Mouse (Mus musculus) retina, adult 2 months (tissue): Measurements from ENCODE around the gene Olfr1025-ps1.

Experiments
- DNase-seq: peaks from one replicate; pipeline ENCODE4 v3.0.0-alpha.2; 2012; ENCODE audit warnings: low read depth, low spot score

The Olfr1025-ps1 gene

GRCm38 (mm10) chr2:85914893-85915292 lies at the start of gene Olfr1025-ps1:
Gene Olfr1025-ps1, plus strand, starts transcription at chr2:85915193.
- no peak for DNase-seq

GRCm38 (mm10) chr2:85868294-85868693 lies 46.7 kb upstream of the Olfr1025-ps1 start, which contains the start of gene Olfr1022:
Gene Olfr1022, plus strand, starts transcription at chr2:85868594.
- no peak for DNase-seq

GRCm38 (mm10) chr2:85885340-85885739 lies 29.7 kb upstream of the Olfr1025-ps1 start, which contains the start of gene Olfr1023:
Gene Olfr1023, plus strand, starts transcription at chr2:85885640.
- no peak for DNase-seq

- DNase-seq: no peak
Observed at GRCm38 (mm10) chr2:85904952-85905351, 10.0 kb upstream of the Olfr1025-ps1 start, which contains the start of gene Olfr1024. Gene Olfr1024, minus strand, starts transcription at chr2:85905052.

GRCm38 (mm10) chr2:85913197-85913596 lies 1.8 kb upstream of the Olfr1025-ps1 start:
- DNase-seq: no peak

GRCm38 (mm10) chr2:85921258-85921657 lies 6.3 kb downstream of the Olfr1025-ps1 start, which contains the start of gene Olfr1026:
Gene Olfr1026, plus strand, starts transcription at chr2:85921558.
- DNase-seq: no peak

- no peak for DNase-seq
Observed at GRCm38 (mm10) chr2:85950137-85950536, 35.1 kb downstream of the Olfr1025-ps1 start, which contains the start of gene Olfr1028. Gene Olfr1028, plus strand, starts transcription at chr2:85950437.
